Mouse (Mus musculus): ENCODE data around the gene Glce. TPM values are rescaled to one million over a fixed set of nuclear protein-coding genes. Genes with fewer than 3 reads are reported as not detected.

The Glce gene
- total and polyA plus RNA-seq, 2 experiments, result 3.0 to 18.3 TPM

- Histone ChIP-seq H3K36me3 (ENCODE audit: control insufficient read depth, insufficient read depth, low read length) (no peaks in the 10 kb centered on the region), H3K9ac (ENCODE audit: low read depth, low read length) (no peak overlapping the region), H3K4me3 (ENCODE audit: insufficient read depth, low read depth, low read length) (no peak overlapping the region), H3K79me2 (ENCODE audit: control insufficient read depth, insufficient read depth, low read length) (no peaks in the 10 kb centered on the region), H3K27ac (replicated peaks; ENCODE audit: insufficient read depth, low read depth, low read length) (peak overlapping the region; percentile 56; the same call in 1 of the 2 replicates), H3K27me3 (ENCODE audit: control insufficient read depth, insufficient read depth, low read length) (no peaks in the 10 kb centered on the region), H3K4me1 (ENCODE audit: control insufficient read depth, insufficient read depth, low read length) (peaks cover 9% of the 10 kb centered on the region; the same call in 1 of the 2 replicates)
- peak; percentile 86 for DNase-seq (ENCODE audit: extremely low read depth, low read depth, low spot score)
- 25% methylated on average over 3 of the region's 3 CpGs for WGBS
- TF ChIP-seq POLR2A (IDR thresholded peaks at IDR 0.05; ENCODE audit: extremely low read depth, insufficient read depth, low read length), result no peak
- TF ChIP-seq CTCF (IDR thresholded peaks at IDR 0.05; ENCODE audit: low read depth, low read length), result no peak
Observed at GRCm38 (mm10) chr9:62042167-62042566, 80.3 kb downstream of the Glce start.

GRCm38 (mm10) chr9:62040008-62040608 lies 82.3 kb downstream of the Glce start:
- Histone ChIP-seq H3K36me3 (ENCODE audit: control insufficient read depth, insufficient read depth, low read length) (no peaks in the 10 kb centered on the region), H3K79me2 (ENCODE audit: control insufficient read depth, insufficient read depth, low read length) (no peaks in the 10 kb centered on the region), H3K27ac (replicated peaks; ENCODE audit: insufficient read depth, low read depth, low read length) (no peak overlapping the region), H3K27me3 (ENCODE audit: control insufficient read depth, insufficient read depth, low read length) (no peaks in the 10 kb centered on the region), H3K4me1 (ENCODE audit: control insufficient read depth, insufficient read depth, low read length) (peaks cover 9% of the 10 kb centered on the region; the same call in 1 of the 2 replicates), H3K4me3 (ENCODE audit: insufficient read depth, low read depth, low read length) (no peak overlapping the region), H3K9ac (ENCODE audit: low read depth, low read length) (no peak overlapping the region)
- DNase-seq (ENCODE audit: extremely low read depth, low read depth, low spot score), result peak; percentile 63
- no peak for TF ChIP-seq POLR2A (IDR thresholded peaks at IDR 0.05; ENCODE audit: extremely low read depth, insufficient read depth, low read length)
- TF ChIP-seq CTCF (IDR thresholded peaks at IDR 0.05; ENCODE audit: low read depth, low read length), result peak; percentile 99
- WGBS, result 7% methylated on average over 20 of the region's 20 CpGs

- Histone ChIP-seq H3K4me1 (ENCODE audit: control insufficient read depth, insufficient read depth, low read length) (no peaks in the 10 kb centered on the region), H3K27me3 (ENCODE audit: control insufficient read depth, insufficient read depth, low read length) (no peaks in the 10 kb centered on the region), H3K79me2 (ENCODE audit: control insufficient read depth, insufficient read depth, low read length) (no peaks in the 10 kb centered on the region), H3K36me3 (ENCODE audit: control insufficient read depth, insufficient read depth, low read length) (no peaks in the 10 kb centered on the region), H3K27ac (replicated peaks; ENCODE audit: insufficient read depth, low read depth, low read length) (no peak overlapping the region), H3K9ac (ENCODE audit: low read depth, low read length) (no peak overlapping the region), H3K4me3 (ENCODE audit: insufficient read depth, low read depth, low read length) (no peak overlapping the region)
- TF ChIP-seq CTCF (IDR thresholded peaks at IDR 0.05; ENCODE audit: low read depth, low read length), result no peak
- no peak for TF ChIP-seq POLR2A (IDR thresholded peaks at IDR 0.05; ENCODE audit: extremely low read depth, insufficient read depth, low read length)
- 93% methylated on average over 1 of the region's 1 CpGs for WGBS
- no peak for DNase-seq (ENCODE audit: extremely low read depth, low read depth, low spot score)
Observed at GRCm38 (mm10) chr9:62035806-62036205, 86.6 kb downstream of the Glce start.

GRCm38 (mm10) chr9:62032206-62032605 lies 90.2 kb downstream of the Glce start:
- H3K36me3 ChIP-seq (ENCODE audit: control insufficient read depth, insufficient read depth, low read length), result no peaks in the 10 kb centered on the region
- H3K9ac ChIP-seq (ENCODE audit: low read depth, low read length), result no peak overlapping the region
- H3K4me3 ChIP-seq (ENCODE audit: insufficient read depth, low read depth, low read length), result no peak overlapping the region
- no peaks in the 10 kb centered on the region for H3K4me1 ChIP-seq (ENCODE audit: control insufficient read depth, insufficient read depth, low read length)
- no peak for DNase-seq (ENCODE audit: extremely low read depth, low read depth, low spot score)
- WGBS, result 98% methylated on average over 3 of the region's 3 CpGs
- H3K27me3 ChIP-seq (ENCODE audit: control insufficient read depth, insufficient read depth, low read length), result no peaks in the 10 kb centered on the region
- no peaks in the 10 kb centered on the region for H3K79me2 ChIP-seq (ENCODE audit: control insufficient read depth, insufficient read depth, low read length)
- no peak overlapping the region for H3K27ac ChIP-seq (replicated peaks; ENCODE audit: insufficient read depth, low read depth, low read length)
- no peak for TF ChIP-seq CTCF (IDR thresholded peaks at IDR 0.05; ENCODE audit: low read depth, low read length)
- no peak for TF ChIP-seq POLR2A (IDR thresholded peaks at IDR 0.05; ENCODE audit: extremely low read depth, insufficient read depth, low read length)

- DNase-seq (ENCODE audit: extremely low read depth, low read depth, low spot score), result no peak
- 60% methylated on average over 3 of the region's 3 CpGs for WGBS
- H3K9ac ChIP-seq (ENCODE audit: low read depth, low read length), result no peak overlapping the region
- no peaks in the 10 kb centered on the region for H3K79me2 ChIP-seq (ENCODE audit: control insufficient read depth, insufficient read depth, low read length)
- no peaks in the 10 kb centered on the region for H3K27me3 ChIP-seq (ENCODE audit: control insufficient read depth, insufficient read depth, low read length)
- no peak overlapping the region for H3K27ac ChIP-seq (replicated peaks; ENCODE audit: insufficient read depth, low read depth, low read length)
- no peaks in the 10 kb centered on the region for H3K36me3 ChIP-seq (ENCODE audit: control insufficient read depth, insufficient read depth, low read length)
- no peak overlapping the region for H3K4me3 ChIP-seq (ENCODE audit: insufficient read depth, low read depth, low read length)
- TF ChIP-seq POLR2A (IDR thresholded peaks at IDR 0.05; ENCODE audit: extremely low read depth, insufficient read depth, low read length) (no peak), CTCF (IDR thresholded peaks at IDR 0.05; ENCODE audit: low read depth, low read length) (no peak)
- 0 out of 2 replicates have a peak, but pooled peaks cover 3% of the 10 kb centered on the region for H3K4me1 ChIP-seq (ENCODE audit: control insufficient read depth, insufficient read depth, low read length)
Observed at GRCm38 (mm10) chr9:62028072-62028471, 94.4 kb downstream of the Glce start.

GRCm38 (mm10) chr9:62026600-62026999 lies 95.9 kb downstream of the Glce start, which contains the start of gene Paqr5:
Gene Paqr5 (minus strand): TSS chr9:62026856.
- DNase-seq (ENCODE audit: extremely low read depth, low read depth, low spot score), result no peak
- Histone ChIP-seq H3K27ac (replicated peaks; ENCODE audit: insufficient read depth, low read depth, low read length) (no peak within 1 kb of the TSS), H3K36me3 (ENCODE audit: control insufficient read depth, insufficient read depth, low read length) (no peaks in the 10 kb centered on the region), H3K79me2 (ENCODE audit: control insufficient read depth, insufficient read depth, low read length) (no peaks in the 10 kb centered on the region), H3K4me1 (ENCODE audit: control insufficient read depth, insufficient read depth, low read length) (0 out of 2 replicates have a peak, but pooled peaks cover 3% of the 10 kb centered on the region), H3K4me3 (ENCODE audit: insufficient read depth, low read depth, low read length) (peak within 1 kb of the TSS; percentile 23; the same call in 1 of the 2 replicates), H3K27me3 (ENCODE audit: control insufficient read depth, insufficient read depth, low read length) (no peaks in the 10 kb centered on the region), H3K9ac (ENCODE audit: low read depth, low read length) (no peak within 1 kb of the TSS)
- WGBS, result under 1% methylated on average over 32 of the region's 32 CpGs
- TF ChIP-seq POLR2A (IDR thresholded peaks at IDR 0.05; ENCODE audit: extremely low read depth, insufficient read depth, low read length) (no peak), CTCF (IDR thresholded peaks at IDR 0.05; ENCODE audit: low read depth, low read length) (no peak)
